Mouse (Mus musculus) G1E (cell line): ENCODE data around the gene Nfkb2. TPM values are rescaled to one million over a fixed set of nuclear protein-coding genes. Genes with fewer than 3 reads are reported as not detected.

Source experiments
- ATAC-seq: 2 replicates; pipeline ENCODE4 v1.8.0; 2016; ENCODE audit warnings: mild to moderate bottlenecking; ENCODE audit not compliant: insufficient number of reproducible peaks, poor library complexity, low FRiP score, severe bottlenecking; ENCODE audit errors: extremely low read depth
- DNase-seq: peaks from one replicate; pipeline ENCODE4 v3.0.0; 2012; ENCODE audit warnings: low spot score
- H3K27me3 ChIP-seq: 2 replicates; pipeline ENCODE4 v1.6.1; 2012; ENCODE audit warnings: mild to moderate bottlenecking, low read length, inconsistent platforms; ENCODE audit not compliant: insufficient read depth
- H3K36me3 ChIP-seq: replicated peaks from 2 replicates; pipeline ENCODE3; 2012; ENCODE audit warnings: mild to moderate bottlenecking, inconsistent platforms
- H3K4me1 ChIP-seq: 2 replicates; pipeline ENCODE4 v1.6.1; 2012; ENCODE audit warnings: low read depth, low read length, inconsistent platforms, mixed read lengths; ENCODE audit not compliant: insufficient read depth
- H3K4me3 ChIP-seq: 2 replicates; pipeline ENCODE4 v1.5.1; 2012; ENCODE audit warnings: low read depth, mild to moderate bottlenecking, inconsistent platforms, low read length, moderate library complexity, mixed read lengths
- H3K9me3 ChIP-seq: replicated peaks from 2 replicates; pipeline ENCODE4 v1.6.1; 2012; ENCODE audit warnings: inconsistent platforms
- CTCF ChIP-seq: IDR thresholded peaks from 2 replicates; pipeline ENCODE4 v1.5.1; 2012; ENCODE audit warnings: low read depth, low read length, inconsistent platforms, mixed read lengths
- GATA1 ChIP-seq: IDR thresholded peaks from 2 replicates; pipeline ENCODE4 v1.6.1; 2012; ENCODE audit warnings: borderline replicate concordance, low read length, inconsistent platforms, mixed read lengths
- GATA2 ChIP-seq: IDR thresholded peaks from 2 replicates; pipeline ENCODE4 v1.6.1; 2012; ENCODE audit warnings: low read depth, low read length, inconsistent platforms, borderline replicate concordance
- POLR2AphosphoS5 ChIP-seq: IDR thresholded peaks from 2 replicates; pipeline ENCODE4 v1.6.1; 2012; ENCODE audit warnings: low read depth, low read length, inconsistent platforms; ENCODE audit not compliant: insufficient replicate concordance
- TAL1 ChIP-seq: conservative IDR thresholded peaks from 2 replicates; pipeline ENCODE4 v1.6.1; 2012; ENCODE audit warnings: low read depth, low read length, inconsistent platforms, mixed read lengths
- polyA plus RNA-seq: library from polyadenylated mRNA; stranded (reverse); fragments of >175 nt; gene quantifications from 2 replicates; pipeline ENCODE4 v1.2.3, GENCODE M21; 2012
- total RNA-seq, 2 experiments: library from RNA; stranded (forward) in 1 of 2; stranded (reverse) in 1 of 2; fragments of 200-1000 nt in 1 of 2; fragments of >200 nt in 1 of 2; fragmentation: Nextera tagmentation in 1 of 2; gene quantifications; 2 replicates each; pipeline ENCODE4 v1.2.3; 2014 to 2017

The Nfkb2 gene
- total and polyA plus RNA-seq, 3 experiments: 9.7 to 40.8 (median 11.3) TPM

- no peaks in the 10 kb centered on the region for H3K9me3 ChIP-seq
- H3K27me3 ChIP-seq: peaks cover 3% of the 10 kb centered on the region; the same call in 1 of the 2 replicates
- H3K4me3 ChIP-seq: no peak overlapping the region
- peaks cover 50% of the 10 kb centered on the region for H3K4me1 ChIP-seq
- TF ChIP-seq TAL1: no peak
- TF ChIP-seq CTCF: no peak
- no peak for TF ChIP-seq POLR2AphosphoS5
- no peak for TF ChIP-seq GATA1
- no peak for TF ChIP-seq GATA2
- DNase-seq (no peak), ATAC-seq (no peak)
- peaks cover 69% of the 10 kb centered on the region for H3K36me3 ChIP-seq
Observed at GRCm38 (mm10) chr19:46331936-46332335, 27.8 kb downstream of the Nfkb2 start.

- Histone ChIP-seq H3K4me1 (peaks cover 49% of the 10 kb centered on the region), H3K4me3 (no peak overlapping the region), H3K36me3 (peaks cover 71% of the 10 kb centered on the region), H3K27me3 (no peaks in the 10 kb centered on the region), H3K9me3 (no peaks in the 10 kb centered on the region)
- TF ChIP-seq GATA2 (no peak), GATA1 (no peak), POLR2AphosphoS5 (no peak), CTCF (no peak), TAL1 (no peak)
- no peak for ATAC-seq
- no peak for DNase-seq
Observed at GRCm38 (mm10) chr19:46332721-46333339, 28.7 kb downstream of the Nfkb2 start.

- no peak for TF ChIP-seq TAL1
- TF ChIP-seq CTCF: no peak
- no peak for TF ChIP-seq GATA2
- no peak for TF ChIP-seq POLR2AphosphoS5
- no peak for TF ChIP-seq GATA1
- no peak for DNase-seq
- Histone ChIP-seq H3K9me3 (no peaks in the 10 kb centered on the region), H3K36me3 (peaks cover 71% of the 10 kb centered on the region), H3K27me3 (no peaks in the 10 kb centered on the region), H3K4me1 (peaks cover 45% of the 10 kb centered on the region), H3K4me3 (no peak overlapping the region)
- ATAC-seq: no peak
Observed at GRCm38 (mm10) chr19:46333906-46334305, 29.8 kb downstream of the Nfkb2 start.

GRCm38 (mm10) chr19:46337719-46338330 lies 33.7 kb downstream of the Nfkb2 start:
- Histone ChIP-seq H3K27me3 (no peaks in the 10 kb centered on the region), H3K36me3 (peaks cover 34% of the 10 kb centered on the region), H3K4me1 (peaks cover 50% of the 10 kb centered on the region), H3K9me3 (no peaks in the 10 kb centered on the region), H3K4me3 (peak overlapping the region; percentile 76)
- no peak for DNase-seq
- TF ChIP-seq CTCF (no peak), TAL1 (no peak), POLR2AphosphoS5 (no peak), GATA1 (no peak), GATA2 (no peak)
- no peak for ATAC-seq

- DNase-seq (peak; percentile 65), ATAC-seq (peak; percentile 61)
- TF ChIP-seq TAL1: no peak
- no peak for TF ChIP-seq CTCF
- TF ChIP-seq GATA1: no peak
- TF ChIP-seq POLR2AphosphoS5: no peak
- TF ChIP-seq GATA2: no peak
- Histone ChIP-seq H3K36me3 (peaks cover 30% of the 10 kb centered on the region), H3K4me1 (peaks cover 51% of the 10 kb centered on the region), H3K4me3 (peak within 1 kb of the TSS; percentile 76), H3K27me3 (no peaks in the 10 kb centered on the region), H3K9me3 (no peaks in the 10 kb centered on the region)
Observed at GRCm38 (mm10) chr19:46338331-46338936, 34.3 kb downstream of the Nfkb2 start, which contains the start of gene Cuedc2. Gene Cuedc2 (minus strand): TSS chr19:46338702.

- no peaks in the 10 kb centered on the region for H3K9me3 ChIP-seq
- DNase-seq (no peak), ATAC-seq (no peak)
- peaks cover 28% of the 10 kb centered on the region for H3K36me3 ChIP-seq
- peaks cover 56% of the 10 kb centered on the region for H3K4me1 ChIP-seq
- no peaks in the 10 kb centered on the region; the same call in 1 of the 2 replicates for H3K27me3 ChIP-seq
- TF ChIP-seq GATA1: no peak
- TF ChIP-seq TAL1: no peak
- no peak for TF ChIP-seq CTCF
- TF ChIP-seq GATA2: no peak
- no peak for TF ChIP-seq POLR2AphosphoS5
- H3K4me3 ChIP-seq: peak overlapping the region; percentile 76; the same call in 1 of the 2 replicates
Observed at GRCm38 (mm10) chr19:46338942-46339286, 34.8 kb downstream of the Nfkb2 start.
